14 mouse cellular contexts compared by ENCODE assay signal in the genomic region with DNA sequence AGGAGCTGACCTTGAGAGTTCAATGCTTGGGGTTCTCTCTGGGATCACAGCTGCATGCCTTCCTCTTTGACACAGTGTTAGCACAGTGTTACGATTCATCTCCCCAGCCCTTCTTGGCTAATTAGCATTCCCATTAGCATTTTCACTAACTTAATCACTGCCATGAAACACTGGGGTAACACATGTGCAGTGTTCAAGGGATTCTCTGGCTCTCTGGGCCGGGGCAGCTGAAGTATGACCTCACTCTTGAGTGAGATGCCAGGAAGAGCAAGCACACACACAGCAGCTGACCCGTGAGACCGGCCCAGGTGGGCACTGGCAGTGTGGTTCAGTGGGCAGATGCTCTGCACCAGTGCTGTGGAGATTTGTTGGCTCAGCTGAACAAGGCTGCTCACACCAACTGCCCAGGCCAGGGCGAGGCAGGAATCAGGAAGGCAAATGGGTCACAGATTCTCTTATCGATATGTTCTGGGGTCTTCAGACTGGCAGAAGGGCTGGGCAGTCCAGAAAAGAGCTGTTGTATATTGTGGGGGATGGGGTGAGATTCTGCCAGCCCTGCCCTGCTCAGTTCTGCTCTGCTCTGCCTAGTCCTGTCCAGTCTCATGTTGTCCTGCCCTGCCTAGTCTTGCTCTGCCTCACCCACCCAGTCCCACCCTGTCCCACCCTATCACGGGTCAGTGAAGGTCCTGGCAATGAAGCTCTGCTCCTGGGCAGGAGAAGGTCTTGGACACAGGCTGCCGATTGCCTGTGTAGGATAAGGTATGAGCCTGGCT. TPM values are rescaled to one million over a fixed set of nuclear protein-coding genes. Genes with fewer than 3 reads are reported as not detected.
DNase-seq lines count a peak whose midpoint lies in the region; ATAC-seq and TF ChIP-seq lines count a peak whose summit lies in the region.
"Had no signal": no experiment of that assay in that cellular context is flagged by ENCODE, and none has a peak within 500 bp of the region (broad histone marks: within the 10 kb centered on the region; RNA-seq: fewer than 3 reads in every experiment).

No protein-coding gene starts in this region.

- H3K4me1 ChIP-seq in hindbrain, postnatal 0 days (ENCODE audit: insufficient read depth, low read length) = no peaks in the 10 kb centered on the region
- no peaks in the 10 kb centered on the region for H3K4me1 ChIP-seq in stomach, embryonic 15.5 days

- 46% methylated on average over 8 of the region's 8 CpGs for WGBS in hindbrain, postnatal 0 days
- WGBS in stomach, embryonic 15.5 days = 61% methylated on average over 8 of the region's 8 CpGs

- peak; percentile 87 for ATAC-seq in hindbrain, postnatal 0 days
- ATAC-seq in stomach, embryonic 15.5 days (ENCODE audit: insufficient read depth, low FRiP score, low read depth) = peak; percentile 47

- H3K4me2 ChIP-seq in hindbrain, postnatal 0 days (ENCODE audit: low read depth, low read length) = no peak overlapping the region
- no peak overlapping the region for H3K4me2 ChIP-seq in stomach, embryonic 15.5 days

- no peak overlapping the region for H3K4me3 ChIP-seq in hindbrain, postnatal 0 days (ENCODE audit: low read length)
- no peak overlapping the region for H3K4me3 ChIP-seq in stomach, embryonic 15.5 days (replicated peaks)
- H3K4me3 ChIP-seq: myocyte had no signal

- H3K27ac ChIP-seq in hindbrain, postnatal 0 days = peak overlapping the region; percentile 54; the same call in 1 of the 2 replicates
- no peak overlapping the region for H3K27ac ChIP-seq in stomach, embryonic 15.5 days

- no peaks in the 10 kb centered on the region for H3K27me3 ChIP-seq in hindbrain, postnatal 0 days (ENCODE audit: insufficient read depth, low read length)
- no peaks in the 10 kb centered on the region for H3K27me3 ChIP-seq in stomach, embryonic 15.5 days (replicated peaks)

- TF ChIP-seq CTCF in hindbrain, postnatal 0 days (IDR thresholded peaks at IDR 0.05; ENCODE audit: low read depth) = no peak

- peak; percentile 8 for DNase-seq in embryo, embryonic 10 days (ENCODE audit: low spot score)
- no peak for DNase-seq in embryo, embryonic 9.5 days (ENCODE audit: extremely low spot score)
- peak; percentile 38 for DNase-seq in retina, postnatal 1 day
- DNase-seq in retina, embryonic 14.5 days (ENCODE audit: low spot score) = no peak
- peak; percentile 57 for DNase-seq in hindbrain, postnatal 0 days (ENCODE audit: low spot score)
- DNase-seq in gastrocnemius, postnatal 25 days = no peak
- no peak for DNase-seq in gastrocnemius, adult 8-10 months (ENCODE audit: low spot score in 2 of 2)
- DNase-seq: cerebellum, adult 9-11 months had no signal

- no peaks in the 10 kb centered on the region for H3K36me3 ChIP-seq in hindbrain, postnatal 0 days (ENCODE audit: insufficient read depth, low read length)
- H3K36me3 ChIP-seq in stomach, embryonic 15.5 days = no peaks in the 10 kb centered on the region

- no peaks in the 10 kb centered on the region for H3K9me3 ChIP-seq in hindbrain, postnatal 0 days (ENCODE audit: low read length)
- H3K9me3 ChIP-seq in stomach, embryonic 15.5 days = no peaks in the 10 kb centered on the region

- H3K9ac ChIP-seq in hindbrain, postnatal 0 days (replicated peaks; ENCODE audit: low read length) = no peak overlapping the region
- no peak overlapping the region for H3K9ac ChIP-seq in stomach, embryonic 15.5 days

RNA-seq across cellular contexts. Expression of a gene that starts 19.5 kb away (rescaled TPM):
- 1.6 and 5.9 TPM in 2 replicates for total RNA-seq in hindbrain, postnatal 0 days (2014; rRNA removed)
- polyA plus RNA-seq in hindbrain, postnatal 0 days (2015; fragmentation: Nextera tagmentation; extraction: Ambion mirVana) = 4.3 and 4.6 TPM in 2 replicates
- 2.8 and 3.0 TPM in 2 replicates for polyA plus RNA-seq in stomach, embryonic 15.5 days (2015; fragmentation: Nextera tagmentation; extraction: Ambion mirVana)
- 1 to 10 TPM; 3.5 to 3.9 TPM for total RNA-seq in gastrocnemius, postnatal 25 days (2021)
- total RNA-seq in gastrocnemius, adult 8-10 months (2022) = 1 to 10 TPM; 1.3 to 2.5 (median 2.2) TPM
- total RNA-seq: hematopoietic stem cell, adult 5-6 weeks had no signal
- polyA plus RNA-seq: myocyte had no signal

RNA-seq across cellular contexts. Expression of a gene that starts 39.8 kb away (rescaled TPM):
- total RNA-seq in hindbrain, postnatal 0 days (2014; rRNA removed) = 89.0 and 91.2 TPM in 2 replicates
- 77.9 and 78.4 TPM in 2 replicates for polyA plus RNA-seq in hindbrain, postnatal 0 days (2015; fragmentation: Nextera tagmentation; extraction: Ambion mirVana)
- polyA plus RNA-seq in stomach, embryonic 15.5 days (2015; fragmentation: Nextera tagmentation; extraction: Ambion mirVana) = 113 and 130 TPM in 2 replicates
- total RNA-seq in gastrocnemius, postnatal 25 days (2021) = 10 to 100 TPM; 66.3 to 67.5 TPM
- 100 to 1,000 TPM in 1 of 4 experiments, 10 to 100 TPM in 3; 62.5 to 101 (median 75.1) TPM for total RNA-seq in gastrocnemius, adult 8-10 months (2022)

RNA-seq across cellular contexts. Expression of a gene that starts 49.6 kb away (rescaled TPM):
- not detected in 2 replicates for total RNA-seq in hindbrain, postnatal 0 days (2014; rRNA removed)
- not detected in 2 replicates for polyA plus RNA-seq in hindbrain, postnatal 0 days (2015; fragmentation: Nextera tagmentation; extraction: Ambion mirVana)
- 0.01 TPM in 1 of 2 replicates, not detected in the other for polyA plus RNA-seq in stomach, embryonic 15.5 days (2015; fragmentation: Nextera tagmentation; extraction: Ambion mirVana)
- total RNA-seq in gastrocnemius, postnatal 25 days (2021) = under 1 TPM in 1 of 2 experiments, not detected in 1; 0.05 TPM
- not detected for total RNA-seq in gastrocnemius, adult 8-10 months (2022)
- total RNA-seq: hematopoietic stem cell, adult 5-6 weeks had no signal
- polyA plus RNA-seq: gonadal fat pad, adult 2 months; lung, embryonic 16.5 days had no signal

RNA-seq across cellular contexts. Expression of a gene that starts 57.9 kb away (rescaled TPM):
- not detected in 2 replicates for total RNA-seq in hindbrain, postnatal 0 days (2014; rRNA removed)
- not detected in 2 replicates for polyA plus RNA-seq in hindbrain, postnatal 0 days (2015; fragmentation: Nextera tagmentation; extraction: Ambion mirVana)
- 13.8 and 25.5 TPM in 2 replicates for polyA plus RNA-seq in stomach, embryonic 15.5 days (2015; fragmentation: Nextera tagmentation; extraction: Ambion mirVana)
- not detected for total RNA-seq in gastrocnemius, postnatal 25 days (2021)
- not detected for total RNA-seq in gastrocnemius, adult 8-10 months (2022)
- total RNA-seq: hematopoietic stem cell, adult 5-6 weeks had no signal
- polyA plus RNA-seq: limb, embryonic 14.5 days; lung, embryonic 16.5 days; myocyte had no signal

Comparison
In these comparisons a context has a peak if more than half of its experiments do, and no peak if none do; other contexts are left out.
1. DNase-seq: peak in embryo, embryonic 10 days (single experiment), retina, postnatal 1 day (single experiment) and hindbrain, postnatal 0 days (single experiment); none in embryo, embryonic 9.5 days (single experiment), retina, embryonic 14.5 days (single experiment), gastrocnemius, postnatal 25 days (single experiment) and gastrocnemius, adult 8-10 months (0 of 2).